Mouse (Mus musculus): Measurements from ENCODE around the gene Atp8a2. TPM values are rescaled to one million over a fixed set of nuclear protein-coding genes. Genes with fewer than 3 reads are reported as not detected.
A peak's percentile ranks its signal among the peaks of the same experiment; 100 is the strongest.

Gene Atp8a2
- polyA plus RNA-seq, 1 experiment: 0.01 TPM

DNA sequence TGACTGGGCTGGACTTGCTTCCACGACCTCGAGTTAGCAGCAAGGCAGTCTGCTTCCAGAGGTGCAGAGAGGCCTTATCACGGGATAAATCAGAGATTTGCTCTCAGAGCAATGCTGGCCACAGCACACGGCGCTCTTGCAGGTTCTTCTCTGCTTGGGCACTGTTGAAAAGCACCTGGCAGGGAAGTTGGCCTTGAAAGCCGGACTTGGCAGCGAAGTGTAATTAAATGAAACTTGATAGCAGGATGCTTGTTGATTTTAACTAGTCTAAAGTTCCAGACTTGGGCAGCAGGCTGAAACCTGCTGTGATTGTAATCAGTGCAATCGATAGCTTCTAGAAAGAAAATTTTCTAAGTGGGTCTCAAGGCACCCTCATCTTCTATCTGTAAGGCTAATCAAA is 237.3 kb downstream of the Atp8a2 start:
- Histone ChIP-seq H3K79me2 (ENCODE audit: control insufficient read depth, insufficient read depth) (no peaks in the 10 kb centered on the region), H3K27me3 (ENCODE audit: control insufficient read depth, insufficient read depth, insufficient read length) (peaks cover 5% of the 10 kb centered on the region), H3K4me2 (ENCODE audit: low read depth) (no peak overlapping the region), H3K4me3 (no peak overlapping the region), H3ac (ENCODE audit: control insufficient read depth, insufficient read length) (no peak overlapping the region), H3K36me3 (ENCODE audit: control insufficient read depth, insufficient read depth) (no peaks in the 10 kb centered on the region)
- TF ChIP-seq TCF12 (IDR thresholded peaks at IDR 0.05; ENCODE audit: insufficient read depth, poor library complexity, severe bottlenecking) (no peak), POLR2AphosphoS2 (IDR thresholded peaks at IDR 0.05; ENCODE audit: insufficient read length, low read depth) (no peak), USF1 (IDR thresholded peaks at IDR 0.05; ENCODE audit: low read depth) (no peak), POLR2A (IDR thresholded peaks at IDR 0.05; ENCODE audit: insufficient read length, low read depth) (no peak), MAX (IDR thresholded peaks at IDR 0.05; ENCODE audit: low read depth) (no peak), CEBPB (IDR thresholded peaks at IDR 0.05; ENCODE audit: insufficient read depth, poor library complexity, severe bottlenecking) (no peak), SRF (IDR thresholded peaks at IDR 0.05; ENCODE audit: control insufficient read depth, insufficient read length, low read depth) (no peak), MYOG (IDR thresholded peaks at IDR 0.05; ENCODE audit: control insufficient read depth in 1 of 3, insufficient read depth in 1 of 3, insufficient read length in 2 of 3, low read depth in 2 of 3) (no peak), MYOD1 (IDR thresholded peaks at IDR 0.05; ENCODE audit: control insufficient read depth in 1 of 3, insufficient read length in 2 of 3, low read depth in 2 of 3) (no peak), E2F4 (IDR thresholded peaks at IDR 0.05; ENCODE audit: insufficient read depth) (no peak)

DNA sequence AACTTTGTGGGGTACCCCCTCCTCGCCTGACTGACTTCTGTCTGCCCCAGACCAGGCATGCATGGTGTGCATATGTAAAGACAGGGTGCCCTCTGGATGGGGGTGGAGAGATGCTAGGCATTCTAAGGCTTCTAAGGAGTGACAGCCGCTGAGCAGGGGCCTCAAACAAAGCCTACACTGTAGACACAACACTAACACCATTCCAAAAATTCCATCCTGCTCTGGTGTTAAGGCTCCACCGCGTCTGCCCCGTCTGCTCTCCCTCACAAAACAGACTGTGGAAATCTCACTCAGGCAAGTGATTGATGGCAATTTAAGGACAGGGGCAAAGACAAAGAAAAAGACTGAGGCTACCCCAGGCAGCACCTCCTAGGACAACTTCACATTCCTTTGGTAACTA is 247.0 kb downstream of the Atp8a2 start:
- Histone ChIP-seq H3K36me3 (ENCODE audit: control insufficient read depth, insufficient read depth) (no peaks in the 10 kb centered on the region), H3K4me3 (no peak overlapping the region), H3ac (ENCODE audit: control insufficient read depth, insufficient read length) (no peak overlapping the region), H3K27me3 (ENCODE audit: control insufficient read depth, insufficient read depth, insufficient read length) (no peaks in the 10 kb centered on the region), H3K4me2 (ENCODE audit: low read depth) (no peak overlapping the region), H3K79me2 (ENCODE audit: control insufficient read depth, insufficient read depth) (no peaks in the 10 kb centered on the region)
- TF ChIP-seq MAX (IDR thresholded peaks at IDR 0.05; ENCODE audit: low read depth) (no peak), USF1 (IDR thresholded peaks at IDR 0.05; ENCODE audit: low read depth) (no peak), MYOD1 (IDR thresholded peaks at IDR 0.05; ENCODE audit: control insufficient read depth in 1 of 3, insufficient read length in 2 of 3, low read depth in 2 of 3) (no peak), SRF (IDR thresholded peaks at IDR 0.05; ENCODE audit: control insufficient read depth, insufficient read length, low read depth) (no peak), POLR2AphosphoS2 (IDR thresholded peaks at IDR 0.05; ENCODE audit: insufficient read length, low read depth) (no peak), CEBPB (IDR thresholded peaks at IDR 0.05; ENCODE audit: insufficient read depth, poor library complexity, severe bottlenecking) (no peak), TCF12 (IDR thresholded peaks at IDR 0.05; ENCODE audit: insufficient read depth, poor library complexity, severe bottlenecking) (no peak), MYOG (IDR thresholded peaks at IDR 0.05; ENCODE audit: control insufficient read depth in 1 of 3, insufficient read depth in 1 of 3, insufficient read length in 2 of 3, low read depth in 2 of 3) (no peak), E2F4 (IDR thresholded peaks at IDR 0.05; ENCODE audit: insufficient read depth) (no peak), TCF3 (IDR thresholded peaks at IDR 0.05; ENCODE audit: insufficient read length, low read depth) (no peak), REST (IDR thresholded peaks at IDR 0.05; ENCODE audit: insufficient read depth, insufficient read length) (no peak), POLR2A (IDR thresholded peaks at IDR 0.05; ENCODE audit: insufficient read length, low read depth) (no peak)

DNA sequence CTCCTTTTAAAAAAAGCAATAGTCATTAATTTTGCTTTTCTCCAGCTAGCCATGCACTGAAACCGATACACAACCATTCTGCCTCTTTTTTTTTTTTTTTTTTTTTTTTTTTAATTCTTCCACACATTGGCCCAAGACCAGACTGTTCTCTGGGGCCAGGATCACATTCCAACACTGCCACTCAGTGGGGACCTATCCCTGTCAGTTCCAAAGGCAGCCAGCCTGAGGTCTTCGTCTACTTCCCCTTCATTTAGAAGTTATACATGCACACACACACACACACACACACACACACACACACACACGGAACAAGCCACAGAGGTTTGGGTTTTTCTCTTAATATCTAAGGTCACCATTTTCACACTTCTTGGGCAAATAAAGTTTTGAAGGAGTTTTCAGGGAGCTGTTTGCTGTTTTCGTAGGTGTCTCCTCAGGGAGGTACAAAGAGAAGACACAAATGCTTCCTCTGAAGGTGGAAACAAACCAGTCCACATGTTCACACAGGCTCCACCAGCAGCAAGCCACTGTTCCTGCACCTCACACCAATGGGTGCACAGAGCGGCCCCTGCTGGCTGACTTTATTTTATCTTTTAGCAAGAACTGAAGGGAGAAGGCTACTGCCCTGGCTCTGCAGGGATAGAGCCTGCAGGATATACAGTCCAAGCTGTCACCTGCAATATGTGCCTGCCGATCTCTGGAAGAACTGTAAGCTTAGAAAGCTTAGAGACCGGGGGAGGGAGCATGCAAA is 253.9 kb downstream of the Atp8a2 start:
- H3K4me3 ChIP-seq: no peak overlapping the region
- H3K27me3 ChIP-seq (ENCODE audit: control insufficient read depth, insufficient read depth, insufficient read length): no peaks in the 10 kb centered on the region
- no peak overlapping the region for H3K4me2 ChIP-seq (ENCODE audit: low read depth)
- H3K36me3 ChIP-seq (ENCODE audit: control insufficient read depth, insufficient read depth): no peaks in the 10 kb centered on the region
- TF ChIP-seq POLR2AphosphoS2 (IDR thresholded peaks at IDR 0.05; ENCODE audit: insufficient read length, low read depth): no peak
- no peak overlapping the region for H3ac ChIP-seq (ENCODE audit: control insufficient read depth, insufficient read length)
- H3K79me2 ChIP-seq (ENCODE audit: control insufficient read depth, insufficient read depth): no peaks in the 10 kb centered on the region

GRCm38 (mm10) chr14:59942199-59942598 is 254.8 kb downstream of the Atp8a2 start:
- H3K4me3 ChIP-seq: no peak overlapping the region
- TF ChIP-seq REST (IDR thresholded peaks at IDR 0.05; ENCODE audit: insufficient read depth, insufficient read length): no peak
- TF ChIP-seq SRF (IDR thresholded peaks at IDR 0.05; ENCODE audit: control insufficient read depth, insufficient read length, low read depth): no peak
- TF ChIP-seq TCF12 (IDR thresholded peaks at IDR 0.05; ENCODE audit: insufficient read depth, poor library complexity, severe bottlenecking): no peak
- TF ChIP-seq POLR2AphosphoS2 (IDR thresholded peaks at IDR 0.05; ENCODE audit: insufficient read length, low read depth): no peak
- no peak for TF ChIP-seq E2F4 (IDR thresholded peaks at IDR 0.05; ENCODE audit: insufficient read depth)
- no peak for TF ChIP-seq POLR2A (IDR thresholded peaks at IDR 0.05; ENCODE audit: insufficient read length, low read depth)
- TF ChIP-seq TCF3 (IDR thresholded peaks at IDR 0.05; ENCODE audit: insufficient read length, low read depth): no peak
- no peak for TF ChIP-seq MYOD1 (IDR thresholded peaks at IDR 0.05; ENCODE audit: control insufficient read depth in 1 of 3, insufficient read length in 2 of 3, low read depth in 2 of 3)
- TF ChIP-seq MYOG (IDR thresholded peaks at IDR 0.05; ENCODE audit: control insufficient read depth in 1 of 3, insufficient read depth in 1 of 3, insufficient read length in 2 of 3, low read depth in 2 of 3): no peak
- TF ChIP-seq MAX (IDR thresholded peaks at IDR 0.05; ENCODE audit: low read depth): no peak
- TF ChIP-seq CEBPB (IDR thresholded peaks at IDR 0.05; ENCODE audit: insufficient read depth, poor library complexity, severe bottlenecking): no peak
- no peaks in the 10 kb centered on the region for H3K79me2 ChIP-seq (ENCODE audit: control insufficient read depth, insufficient read depth)

GRCm38 (mm10) chr14:59932355-59932754 is 264.6 kb downstream of the Atp8a2 start:
- Histone ChIP-seq H3K27me3 (ENCODE audit: control insufficient read depth, insufficient read depth, insufficient read length) (no peaks in the 10 kb centered on the region), H3K4me2 (ENCODE audit: low read depth) (no peak overlapping the region), H3K79me2 (ENCODE audit: control insufficient read depth, insufficient read depth) (no peaks in the 10 kb centered on the region), H3ac (ENCODE audit: control insufficient read depth, insufficient read length) (no peak overlapping the region), H3K36me3 (ENCODE audit: control insufficient read depth, insufficient read depth) (no peaks in the 10 kb centered on the region), H3K4me3 (no peak overlapping the region)
- TF ChIP-seq REST (IDR thresholded peaks at IDR 0.05; ENCODE audit: insufficient read depth, insufficient read length) (no peak), POLR2AphosphoS2 (IDR thresholded peaks at IDR 0.05; ENCODE audit: insufficient read length, low read depth) (no peak), MYOD1 (IDR thresholded peaks at IDR 0.05; ENCODE audit: control insufficient read depth in 1 of 3, insufficient read length in 2 of 3, low read depth in 2 of 3) (peak in 1 of 3 experiments; percentile 39), TCF12 (IDR thresholded peaks at IDR 0.05; ENCODE audit: insufficient read depth, poor library complexity, severe bottlenecking) (no peak), TCF3 (IDR thresholded peaks at IDR 0.05; ENCODE audit: insufficient read length, low read depth) (no peak), POLR2A (IDR thresholded peaks at IDR 0.05; ENCODE audit: insufficient read length, low read depth) (no peak), MAX (IDR thresholded peaks at IDR 0.05; ENCODE audit: low read depth) (no peak), MYOG (IDR thresholded peaks at IDR 0.05; ENCODE audit: control insufficient read depth in 1 of 3, insufficient read depth in 1 of 3, insufficient read length in 2 of 3, low read depth in 2 of 3) (peak in 1 of 3 experiments; percentile 36)

More at GRCm38 (mm10) chr14:59942199-59942598, 254.8 kb downstream of the Atp8a2 start:
- no peak overlapping the region for H3ac ChIP-seq (ENCODE audit: control insufficient read depth, insufficient read length)
- no peak overlapping the region for H3K4me2 ChIP-seq (ENCODE audit: low read depth)
- no peaks in the 10 kb centered on the region for H3K36me3 ChIP-seq (ENCODE audit: control insufficient read depth, insufficient read depth)
- no peaks in the 10 kb centered on the region for H3K27me3 ChIP-seq (ENCODE audit: control insufficient read depth, insufficient read depth, insufficient read length)

Measured in myocyte (in vitro differentiated cells).